Mouse (Mus musculus): ENCODE measurements around the gene A730061H03Rik.

DNA sequence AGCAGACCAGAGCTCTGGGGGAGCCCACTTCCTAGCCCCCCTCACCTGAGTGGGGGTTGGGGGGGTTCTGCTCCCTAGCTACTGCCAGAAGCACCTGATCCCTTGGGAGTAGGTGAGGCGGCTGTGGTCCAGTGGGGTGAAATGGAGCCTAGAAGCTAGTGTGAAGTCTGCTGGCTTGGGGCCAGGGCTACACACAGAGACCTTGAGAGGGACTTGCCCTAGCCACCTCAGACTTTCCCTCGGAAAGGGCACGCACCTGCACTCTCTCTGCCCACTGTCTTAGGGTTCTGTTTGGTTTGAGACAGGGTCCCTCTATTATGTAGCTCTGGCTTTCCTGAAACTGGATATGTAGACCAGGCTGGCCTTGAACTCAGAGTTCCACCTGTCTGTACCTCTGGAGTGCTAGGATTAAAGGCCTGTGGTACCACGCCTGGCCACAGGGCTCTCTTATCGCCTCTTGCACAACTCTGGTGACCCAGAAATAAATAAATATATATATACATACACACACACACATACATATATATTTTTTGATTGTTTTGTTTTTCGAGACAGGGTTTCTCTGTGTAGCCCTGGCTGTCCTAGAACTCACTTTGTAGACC, 18.6 kb upstream of the A730061H03Rik start:
- TF ChIP-seq CTCF (IDR thresholded peaks at IDR 0.05; ENCODE audit: extremely low read depth, insufficient read length, insufficient replicate concordance, low read depth, low read length) (no peak), POLR2A (IDR thresholded peaks at IDR 0.05; ENCODE audit: low read depth, low read length) (no peak)
